Mouse (Mus musculus) hindbrain, postnatal 0 days (tissue): Measurements from ENCODE around the gene Gm8439. TPM values are rescaled to one million over a fixed set of nuclear protein-coding genes. Genes with fewer than 3 reads are reported as not detected.

ENCODE experiments used
- ATAC-seq: fragments of 200-750 bp; cut with Nextera tagmentation; 2 replicates; pipeline ENCODE4 v1.8.0; 2017; ENCODE audit warnings: mild to moderate bottlenecking, moderate TSS enrichment, moderate library complexity
- DNase-seq: peaks from one replicate; pipeline ENCODE4 v3.0.0-alpha.2; 2015; ENCODE audit warnings: low spot score
- H3K27ac ChIP-seq: fragments of 300-500 bp; sonication (generic); 2 replicates; pipeline ENCODE4 v1.5.1; 2014; ENCODE audit warnings: mild to moderate bottlenecking
- H3K27me3 ChIP-seq: fragments of 300-500 bp; sonication (generic); 2 replicates; pipeline ENCODE4 v1.6.1; 2014; ENCODE audit warnings: low read length, mixed read lengths; ENCODE audit not compliant: insufficient read depth
- H3K36me3 ChIP-seq: fragments of 300-500 bp; sonication (generic); 2 replicates; pipeline ENCODE4 v1.6.1; 2014; ENCODE audit warnings: low read length, mixed read lengths; ENCODE audit not compliant: insufficient read depth
- H3K4me1 ChIP-seq: fragments of 300-500 bp; sonication (generic); 2 replicates; pipeline ENCODE4 v1.6.1; 2014; ENCODE audit warnings: antibody characterized with exemption, low read length, mixed read lengths; ENCODE audit not compliant: insufficient read depth
- H3K4me2 ChIP-seq: fragments of 300-500 bp; sonication (generic); 2 replicates; pipeline ENCODE4 v1.6.1; 2014; ENCODE audit warnings: low read depth, mild to moderate bottlenecking, low read length, moderate library complexity, mixed read lengths
- H3K4me3 ChIP-seq: fragments of 300-500 bp; sonication (generic); 2 replicates; pipeline ENCODE4 v1.5.1; 2014; ENCODE audit warnings: low read length
- H3K9ac ChIP-seq: fragments of 300-500 bp; sonication (generic); replicated peaks from 2 replicates; pipeline ENCODE4 v1.6.1; 2014; ENCODE audit warnings: mild to moderate bottlenecking, low read length, moderate library complexity, mixed read lengths
- H3K9me3 ChIP-seq: fragments of 300-500 bp; sonication (generic); 2 replicates; pipeline ENCODE4 v1.6.1; 2016; ENCODE audit warnings: low read length, mixed read lengths
- CTCF ChIP-seq: IDR thresholded peaks from 2 replicates; pipeline ENCODE4 v1.5.1; 2016; ENCODE audit warnings: antibody characterized with exemption, control low read depth, low read depth
- WGBS: fragments of 180-500 bp; shearing (Covaris S2); extraction: QIAGEN DNeasy Blood & Tissue Kit; methylation state at CpG from one replicate; pipeline ENCODE4 v1.1.7; 2014; 5-methylcytosine and 5-hydroxymethylcytosine counted together
- polyA plus RNA-seq: library from polyadenylated mRNA; unstranded; fragments of >200 nt; fragmentation: Nextera tagmentation; extraction: Ambion mirVana; gene quantifications from 2 replicates; pipeline ENCODE4 v1.2.1, GENCODE M21; 2015
- total RNA-seq: library from RNA; depleted of rRNA; stranded (reverse); fragments of >200 nt; gene quantifications from 2 replicates; pipeline ENCODE4 v1.2.3, GENCODE M21; 2014; rRNA removed

Gene Gm8439
- total RNA-seq (not detected in 2 replicates), polyA plus RNA-seq (not detected in 2 replicates)

GRCm38 (mm10) chr4:120588445-120588844 is at the start of gene Gm8439:
Gm8439 (plus strand) TSS chr4:120588745.
- 24% methylated on average over 4 of the region's 4 CpGs for WGBS
- TF ChIP-seq CTCF: no peak
- no peaks in the 10 kb centered on the region for H3K4me1 ChIP-seq
- H3K27ac ChIP-seq: no peak within 1 kb of the TSS
- no peaks in the 10 kb centered on the region for H3K36me3 ChIP-seq
- H3K9me3 ChIP-seq: no peaks in the 10 kb centered on the region
- no peak for ATAC-seq
- H3K4me3 ChIP-seq: no peak within 1 kb of the TSS
- H3K9ac ChIP-seq: no peak within 1 kb of the TSS
- H3K27me3 ChIP-seq: no peaks in the 10 kb centered on the region
- no peak within 1 kb of the TSS for H3K4me2 ChIP-seq
- DNase-seq: no peak

GRCm38 (mm10) chr4:120544896-120545295 is 43.6 kb upstream of the Gm8439 start:
- no peak for ATAC-seq
- H3K4me2 ChIP-seq: no peak overlapping the region
- H3K9me3 ChIP-seq: no peaks in the 10 kb centered on the region
- peaks cover 80% of the 10 kb centered on the region for H3K36me3 ChIP-seq
- no peak overlapping the region for H3K4me3 ChIP-seq
- H3K9ac ChIP-seq: no peak overlapping the region
- no peak for DNase-seq
- 90% methylated on average over 1 of the region's 1 CpGs for WGBS
- H3K4me1 ChIP-seq: no peaks in the 10 kb centered on the region
- no peak for TF ChIP-seq CTCF
- H3K27ac ChIP-seq: no peak overlapping the region
- H3K27me3 ChIP-seq: no peaks in the 10 kb centered on the region

- DNase-seq (no peak), ATAC-seq (no peak)
- TF ChIP-seq CTCF: no peak
- Histone ChIP-seq H3K9ac (no peak overlapping the region), H3K4me2 (no peak overlapping the region), H3K27me3 (no peaks in the 10 kb centered on the region), H3K4me3 (no peak overlapping the region), H3K4me1 (no peaks in the 10 kb centered on the region), H3K9me3 (no peaks in the 10 kb centered on the region), H3K36me3 (peaks cover 64% of the 10 kb centered on the region), H3K27ac (no peak overlapping the region)
- whole genome bisulfite sequencing: 98% methylated on average over 6 of the region's 6 CpGs
Observed at GRCm38 (mm10) chr4:120556592-120556991, 32.0 kb upstream of the Gm8439 start.

- Histone ChIP-seq H3K36me3 (peaks cover 17% of the 10 kb centered on the region), H3K9ac (no peak overlapping the region), H3K4me3 (no peak overlapping the region), H3K27me3 (no peaks in the 10 kb centered on the region), H3K4me2 (no peak overlapping the region), H3K9me3 (no peaks in the 10 kb centered on the region), H3K27ac (no peak overlapping the region), H3K4me1 (peaks cover 16% of the 10 kb centered on the region)
- ATAC-seq (no peak), DNase-seq (no peak)
- TF ChIP-seq CTCF: no peak
- WGBS: 88% methylated on average over 2 of the region's 2 CpGs
Observed at GRCm38 (mm10) chr4:120565726-120566125, 22.8 kb upstream of the Gm8439 start.

GRCm38 (mm10) chr4:120568005-120568404 is 20.5 kb upstream of the Gm8439 start:
- H3K27ac ChIP-seq: 0 out of 2 replicates have a peak overlapping the region, but pooled peaks have one; percentile 15
- no peak for TF ChIP-seq CTCF
- no peaks in the 10 kb centered on the region for H3K27me3 ChIP-seq
- peaks cover 16% of the 10 kb centered on the region for H3K4me1 ChIP-seq
- H3K36me3 ChIP-seq: peaks cover 14% of the 10 kb centered on the region
- no peaks in the 10 kb centered on the region for H3K9me3 ChIP-seq
- ATAC-seq (no peak), DNase-seq (no peak)
- WGBS: 33% methylated on average over 5 of the region's 5 CpGs
- H3K4me3 ChIP-seq: peak overlapping the region; percentile 6; the same call in 1 of the 2 replicates
- H3K4me2 ChIP-seq: peak overlapping the region; percentile 58
- H3K9ac ChIP-seq: 0 out of 2 replicates have a peak overlapping the region, but pooled peaks have one; percentile 13

DNA sequence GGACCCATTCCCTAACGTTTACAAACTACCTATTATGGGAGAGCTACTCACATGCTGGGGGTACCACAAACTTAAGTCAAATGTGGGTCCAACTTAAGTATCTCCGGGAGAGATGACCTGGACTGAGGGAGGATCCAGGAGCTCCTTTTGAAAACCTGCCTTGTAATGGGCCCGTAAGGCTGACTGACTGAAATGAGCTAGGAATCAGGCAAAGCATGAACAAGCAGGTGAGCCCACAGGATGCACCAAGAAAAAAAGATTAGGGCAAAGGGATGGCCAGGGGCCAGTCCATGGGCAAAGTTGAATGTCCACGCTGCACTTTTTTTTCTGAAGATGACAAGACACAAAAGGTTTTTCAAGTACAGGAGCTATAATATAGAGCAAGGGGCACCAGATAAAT is 19.5 kb upstream of the Gm8439 start:
- H3K4me3 ChIP-seq: peak overlapping the region; percentile 76
- no peak for DNase-seq
- peak overlapping the region; percentile 97 for H3K27ac ChIP-seq
- 4% methylated on average over 4 of the region's 4 CpGs for WGBS
- peak overlapping the region; percentile 58 for H3K4me2 ChIP-seq
- peak overlapping the region; percentile 92 for H3K9ac ChIP-seq
- no peak for ATAC-seq
- no peaks in the 10 kb centered on the region for H3K9me3 ChIP-seq
- peaks cover 16% of the 10 kb centered on the region for H3K4me1 ChIP-seq
- no peaks in the 10 kb centered on the region for H3K27me3 ChIP-seq
- TF ChIP-seq CTCF: no peak
- H3K36me3 ChIP-seq: peaks cover 8% of the 10 kb centered on the region; the same call in 1 of the 2 replicates
